Comparison of ENCODE assay signal across 28 mouse cellular contexts in genomic region chr2:33646283-33646550, GRCm38 (mm10). TPM values are rescaled to one million over a fixed set of nuclear protein-coding genes. Genes with fewer than 3 reads are reported as not detected.
DNase-seq lines count a peak whose midpoint lies in the region; ATAC-seq and TF ChIP-seq lines count a peak whose summit lies in the region.
"Had no signal": no experiment of that assay in that cellular context is flagged by ENCODE, and none has a peak within 500 bp of the region (broad histone marks: within the 10 kb centered on the region; RNA-seq: fewer than 3 reads in every experiment).

No protein-coding gene starts in this region.

- H3K9me3 ChIP-seq in midbrain, embryonic 12.5 days: no peaks in the 10 kb centered on the region
- H3K9me3 ChIP-seq in midbrain, embryonic 16.5 days (replicated peaks; ENCODE audit: control insufficient read depth, low read length, poor library complexity, severe bottlenecking): no peaks in the 10 kb centered on the region
- H3K9me3 ChIP-seq in hindbrain, embryonic 16.5 days (ENCODE audit: control insufficient read depth, low read length): no peaks in the 10 kb centered on the region
- H3K9me3 ChIP-seq in limb, embryonic 14.5 days (ENCODE audit: control insufficient read depth, low read length): no peaks in the 10 kb centered on the region
- no peaks in the 10 kb centered on the region for H3K9me3 ChIP-seq in neural tube, embryonic 15.5 days (replicated peaks)
- no peaks in the 10 kb centered on the region for H3K9me3 ChIP-seq in forebrain, embryonic 16.5 days (ENCODE audit: control insufficient read depth, low read length)
- H3K9me3 ChIP-seq: embryonic facial prominence, embryonic 10.5 days; forebrain, embryonic 15.5 days; heart, embryonic 12.5 days; lung, embryonic 15.5 days had no signal

- WGBS in midbrain, embryonic 12.5 days: 5% methylated on average over 3 of the region's 3 CpGs
- 5% methylated on average over 3 of the region's 3 CpGs for WGBS in midbrain, embryonic 16.5 days
- 2% methylated on average over 3 of the region's 3 CpGs for WGBS in hindbrain, embryonic 16.5 days
- 4% methylated on average over 3 of the region's 3 CpGs for WGBS in limb, embryonic 14.5 days
- WGBS in neural tube, embryonic 15.5 days: 2% methylated on average over 3 of the region's 3 CpGs
- 4% methylated on average over 3 of the region's 3 CpGs for WGBS in forebrain, embryonic 16.5 days

- no peak for ATAC-seq in midbrain, embryonic 12.5 days (ENCODE audit: low FRiP score, low read depth)
- no peak for ATAC-seq in midbrain, embryonic 16.5 days
- ATAC-seq in hindbrain, embryonic 16.5 days: no peak
- no peak for ATAC-seq in limb, embryonic 14.5 days (ENCODE audit: low FRiP score, low read depth)
- no peak for ATAC-seq in neural tube, embryonic 15.5 days (ENCODE audit: low FRiP score)
- ATAC-seq in forebrain, embryonic 16.5 days: no peak
- ATAC-seq: forebrain, embryonic 15.5 days; intestine, postnatal 0 days; Patski had no signal

- no peak overlapping the region; the same call in 1 of the 2 replicates for H3K4me3 ChIP-seq in midbrain, embryonic 12.5 days
- H3K4me3 ChIP-seq in midbrain, embryonic 16.5 days (ENCODE audit: low read depth, low read length): no peak overlapping the region
- no peak overlapping the region for H3K4me3 ChIP-seq in hindbrain, embryonic 16.5 days (ENCODE audit: low read length)
- peak overlapping the region; percentile 57 for H3K4me3 ChIP-seq in limb, embryonic 14.5 days (replicated peaks; ENCODE audit: low read length)
- H3K4me3 ChIP-seq in neural tube, embryonic 15.5 days (replicated peaks): peak overlapping the region; percentile 42
- H3K4me3 ChIP-seq in forebrain, embryonic 16.5 days (replicated peaks; ENCODE audit: low read length): no peak overlapping the region
- H3K4me3 ChIP-seq: embryonic facial prominence, embryonic 10.5 days; forebrain, embryonic 15.5 days; heart, embryonic 12.5 days; lung, embryonic 15.5 days had no signal

- no peaks in the 10 kb centered on the region for H3K36me3 ChIP-seq in midbrain, embryonic 12.5 days
- no peaks in the 10 kb centered on the region for H3K36me3 ChIP-seq in midbrain, embryonic 16.5 days (ENCODE audit: control insufficient read depth, insufficient read depth, low read length)
- H3K36me3 ChIP-seq in hindbrain, embryonic 16.5 days (ENCODE audit: control insufficient read depth, insufficient read depth, low read length): no peaks in the 10 kb centered on the region
- H3K36me3 ChIP-seq in limb, embryonic 14.5 days (ENCODE audit: control insufficient read depth, insufficient read depth, low read length): peaks cover 15% of the 10 kb centered on the region
- H3K36me3 ChIP-seq in neural tube, embryonic 15.5 days: no peaks in the 10 kb centered on the region
- H3K36me3 ChIP-seq in forebrain, embryonic 16.5 days (ENCODE audit: control insufficient read depth, insufficient read depth): no peaks in the 10 kb centered on the region
- H3K36me3 ChIP-seq: embryonic facial prominence, embryonic 10.5 days; forebrain, embryonic 15.5 days; G1E; heart, embryonic 12.5 days; lung, embryonic 15.5 days had no signal

- no peak for TF ChIP-seq POLR2A in limb, embryonic 14.5 days (IDR thresholded peaks at IDR 0.05; ENCODE audit: borderline replicate concordance, extremely low read depth, insufficient read depth, insufficient read length)

- peaks cover 98% of the 10 kb centered on the region for H3K27me3 ChIP-seq in midbrain, embryonic 12.5 days
- H3K27me3 ChIP-seq in midbrain, embryonic 16.5 days (ENCODE audit: control insufficient read depth, insufficient read depth, low read depth, low read length): peaks cover 76% of the 10 kb centered on the region
- peaks cover 53% of the 10 kb centered on the region for H3K27me3 ChIP-seq in hindbrain, embryonic 16.5 days (replicated peaks; ENCODE audit: control insufficient read depth, insufficient read depth, low read length)
- H3K27me3 ChIP-seq in limb, embryonic 14.5 days (ENCODE audit: control insufficient read depth, insufficient read depth, low read length): peaks cover 37% of the 10 kb centered on the region
- H3K27me3 ChIP-seq in neural tube, embryonic 15.5 days (replicated peaks): peaks cover 68% of the 10 kb centered on the region
- H3K27me3 ChIP-seq in forebrain, embryonic 16.5 days (replicated peaks; ENCODE audit: control insufficient read depth, insufficient read depth, low read length): peaks cover 70% of the 10 kb centered on the region
- H3K27me3 ChIP-seq: Patski had no signal

- DNase-seq in limb, embryonic 14.5 days (ENCODE audit: low spot score): no peak
- no peak for DNase-seq in frontal cortex, adult 2 months (ENCODE audit: extremely low spot score in 1 of 2, low spot score in 1 of 2)
- DNase-seq: adrenal gland, postnatal 36 days; B cell, adult 2 months; cerebellum, adult 9-10 months; gastrocnemius, postnatal 14 days; heart, adult 18-20 months; heart, postnatal 10 days; left cerebral cortex, postnatal 4 days; right cerebral cortex, adult 18-20 months; right cerebral cortex, postnatal 4 days; thymus, postnatal 36 days had no signal

- peaks cover 36% of the 10 kb centered on the region for H3K4me1 ChIP-seq in midbrain, embryonic 12.5 days
- H3K4me1 ChIP-seq in midbrain, embryonic 16.5 days (ENCODE audit: control insufficient read depth, insufficient read depth, low read length): peaks cover 2% of the 10 kb centered on the region; the same call in 1 of the 2 replicates
- no peaks in the 10 kb centered on the region for H3K4me1 ChIP-seq in hindbrain, embryonic 16.5 days (ENCODE audit: control insufficient read depth, insufficient read depth, low read depth, low read length)
- H3K4me1 ChIP-seq in limb, embryonic 14.5 days (ENCODE audit: control insufficient read depth, insufficient read depth, low read length): peaks cover 28% of the 10 kb centered on the region
- H3K4me1 ChIP-seq in neural tube, embryonic 15.5 days: peaks cover 34% of the 10 kb centered on the region
- H3K4me1 ChIP-seq in forebrain, embryonic 16.5 days (replicated peaks; ENCODE audit: control insufficient read depth, insufficient read depth, low read length): peaks cover 5% of the 10 kb centered on the region

- H3K9ac ChIP-seq in midbrain, embryonic 12.5 days (replicated peaks): no peak overlapping the region
- no peak overlapping the region for H3K9ac ChIP-seq in midbrain, embryonic 16.5 days (ENCODE audit: low read depth, low read length)
- no peak overlapping the region for H3K9ac ChIP-seq in hindbrain, embryonic 16.5 days (ENCODE audit: low read depth, low read length)
- H3K9ac ChIP-seq in limb, embryonic 14.5 days (ENCODE audit: low read depth, low read length, severe bottlenecking): peak overlapping the region; percentile 95
- H3K9ac ChIP-seq in neural tube, embryonic 15.5 days (replicated peaks): 0 out of 2 replicates have a peak overlapping the region, but pooled peaks have one; percentile 23
- no peak overlapping the region for H3K9ac ChIP-seq in forebrain, embryonic 16.5 days (replicated peaks; ENCODE audit: low read depth, low read length)
- H3K9ac ChIP-seq: forebrain, embryonic 15.5 days; heart, embryonic 12.5 days; liver, embryonic 14.5 days; lung, embryonic 15.5 days had no signal

- peak overlapping the region; percentile 7; the same call in 1 of the 2 replicates for H3K4me2 ChIP-seq in midbrain, embryonic 12.5 days (replicated peaks)
- no peak overlapping the region for H3K4me2 ChIP-seq in midbrain, embryonic 16.5 days (ENCODE audit: low read length)
- peak overlapping the region; percentile 45 for H3K4me2 ChIP-seq in hindbrain, embryonic 16.5 days (ENCODE audit: low read length)
- peak overlapping the region; percentile 64 for H3K4me2 ChIP-seq in limb, embryonic 14.5 days (replicated peaks; ENCODE audit: low read depth, low read length, severe bottlenecking)
- H3K4me2 ChIP-seq in neural tube, embryonic 15.5 days: peak overlapping the region; percentile 58
- H3K4me2 ChIP-seq in forebrain, embryonic 16.5 days (ENCODE audit: low read length): no peak overlapping the region
- H3K4me2 ChIP-seq: forebrain, embryonic 15.5 days; heart, embryonic 12.5 days; lung, embryonic 15.5 days had no signal

- H3K27ac ChIP-seq in midbrain, embryonic 12.5 days (replicated peaks): no peak overlapping the region
- no peak overlapping the region for H3K27ac ChIP-seq in midbrain, embryonic 16.5 days (ENCODE audit: low read length)
- H3K27ac ChIP-seq in hindbrain, embryonic 16.5 days (ENCODE audit: low read depth, low read length): no peak overlapping the region
- H3K27ac ChIP-seq in limb, embryonic 14.5 days (replicated peaks; ENCODE audit: low read depth, low read length): no peak overlapping the region
- H3K27ac ChIP-seq in neural tube, embryonic 15.5 days (replicated peaks): no peak overlapping the region
- H3K27ac ChIP-seq in forebrain, embryonic 16.5 days (ENCODE audit: low read length): no peak overlapping the region
- H3K27ac ChIP-seq: embryonic facial prominence, embryonic 10.5 days; forebrain, embryonic 15.5 days; kidney, postnatal 0 days; liver, embryonic 14.5 days; lung, embryonic 15.5 days; macrophage had no signal

RNA-seq across cellular contexts. Expression of gene Lmx1b, which starts 5.9 kb away (rescaled TPM):
- polyA plus RNA-seq in midbrain, embryonic 12.5 days (2016; fragmentation: Nextera tagmentation; extraction: Ambion mirVana): 2.3 and 2.8 TPM in 2 replicates
- polyA plus RNA-seq in midbrain, embryonic 16.5 days (2015; fragmentation: Nextera tagmentation; extraction: Ambion mirVana): 0.95 and 0.98 TPM in 2 replicates
- 3.3 and 3.5 TPM in 2 replicates for polyA plus RNA-seq in hindbrain, embryonic 16.5 days (2015; fragmentation: Nextera tagmentation; extraction: Ambion mirVana)
- 28.3 and 40.0 TPM in 2 replicates for polyA plus RNA-seq in limb, embryonic 14.5 days (2012; rRNA removed)
- 6.3 and 8.4 TPM in 2 replicates for polyA plus RNA-seq in limb, embryonic 14.5 days (2014; fragmentation: Nextera tagmentation; extraction: Ambion mirVana)
- polyA plus RNA-seq in neural tube, embryonic 15.5 days (2015; fragmentation: Nextera tagmentation; extraction: Ambion mirVana): 7.9 and 8.5 TPM in 2 replicates
- polyA plus RNA-seq in frontal cortex, adult 2 months (2012; rRNA removed): 0.36 and 0.38 TPM in 2 replicates
- polyA plus RNA-seq in forebrain, embryonic 16.5 days (2015; fragmentation: Nextera tagmentation; extraction: Ambion mirVana): not detected in 2 replicates
- polyA plus RNA-seq: G1E; intestine, postnatal 0 days; macrophage; stomach, embryonic 14.5 days had no signal

Comparison
In these comparisons a context has a peak if more than half of its experiments do, and no peak if none do; other contexts are left out.
1. H3K4me2 ChIP-seq: peak in midbrain, embryonic 12.5 days (single experiment), hindbrain, embryonic 16.5 days (single experiment), limb, embryonic 14.5 days (single experiment) and neural tube, embryonic 15.5 days (single experiment); none in midbrain, embryonic 16.5 days (single experiment) and forebrain, embryonic 16.5 days (single experiment).
2. H3K4me3 ChIP-seq: peak in limb, embryonic 14.5 days (single experiment) and neural tube, embryonic 15.5 days (single experiment); none in midbrain, embryonic 12.5 days (single experiment), midbrain, embryonic 16.5 days (single experiment), hindbrain, embryonic 16.5 days (single experiment) and forebrain, embryonic 16.5 days (single experiment).
3. H3K9ac ChIP-seq: peak in limb, embryonic 14.5 days (single experiment) and neural tube, embryonic 15.5 days (single experiment); none in midbrain, embryonic 12.5 days (single experiment), midbrain, embryonic 16.5 days (single experiment), hindbrain, embryonic 16.5 days (single experiment) and forebrain, embryonic 16.5 days (single experiment).